Mouse (Mus musculus) T-cell, adult 66 days (primary cell): ENCODE measurements around the gene Fam131a. TPM values are rescaled to one million over a fixed set of nuclear protein-coding genes. Genes with fewer than 3 reads are reported as not detected.

Source experiments
- total RNA-seq, 2 experiments: library from RNA; stranded (reverse); gene quantifications; 3 replicates in 1 of 2; 4 replicates in 1 of 2; pipeline ENCODE4 v1.2.4; 2023

Gene Fam131a
- total RNA-seq, result 1 to 10 TPM; 2.2 to 2.5 TPM

GRCm38 (mm10) chr16:20693111-20693701 is at the start of gene Fam131a:
TSS of gene Fam131a (plus strand) at chr16:20693241.

DNA sequence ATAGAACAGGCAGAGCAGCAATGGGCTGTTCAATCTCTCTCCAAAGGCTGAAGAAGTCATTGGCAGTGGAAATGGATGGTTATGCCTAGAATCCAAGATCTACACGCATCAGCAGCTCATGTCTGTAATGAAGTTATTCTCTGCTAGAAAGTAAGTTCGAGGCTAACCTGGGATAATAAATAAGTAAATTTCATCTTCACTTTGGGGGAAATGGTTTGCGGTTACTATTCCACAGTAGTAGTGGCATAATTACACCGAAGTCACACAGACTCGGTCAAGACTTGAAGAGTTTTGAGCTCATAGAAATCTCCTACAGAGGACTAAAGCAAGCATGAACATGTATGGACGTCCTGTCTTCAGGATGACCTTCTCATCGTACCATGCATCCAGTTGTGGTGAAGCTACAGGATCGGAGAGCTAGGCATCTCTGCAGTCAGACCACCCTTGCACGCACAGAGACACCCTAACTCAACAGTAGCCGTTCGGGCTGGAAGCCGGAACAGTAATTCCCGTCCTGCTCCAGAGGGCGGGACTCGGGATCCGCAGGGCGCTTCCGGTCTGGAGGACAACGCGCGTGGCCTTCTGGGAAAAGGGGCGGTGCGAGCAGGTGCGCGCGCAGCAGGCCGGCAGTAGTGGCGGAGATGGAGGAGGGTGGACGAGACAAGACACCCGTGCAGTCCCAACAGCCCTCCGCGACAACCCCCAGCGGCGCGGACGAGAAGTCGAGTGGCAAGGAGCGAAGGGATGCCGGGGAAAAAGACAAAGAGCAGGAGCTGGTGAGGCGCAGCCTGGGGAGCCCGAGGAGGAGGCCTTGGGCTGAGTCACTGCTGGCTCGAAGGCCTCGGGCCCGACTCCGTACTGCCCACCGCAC is 41.7 kb upstream of the Fam131a start, which contains the start of gene Psmd2:
Psmd2 (plus strand) TSS at position 577 of the 871 bp plus-strand sequence.

GRCm38 (mm10) chr16:20668013-20668412 is 25.0 kb upstream of the Fam131a start, which contains the start of gene Eif4g1:
TSS of gene Eif4g1 (plus strand) at chr16:20668313.

GRCm38 (mm10) chr16:20717181-20717977 is 24.3 kb downstream of the Fam131a start, which contains the start of the genes Polr2h and Clcn2:
TSS of gene Polr2h (plus strand) at chr16:20717665.
TSS of gene Clcn2 (minus strand) at chr16:20717746.

GRCm38 (mm10) chr16:20732925-20733730 is 40.1 kb downstream of the Fam131a start, which contains the start of gene Chrd:
TSS of gene Chrd (plus strand) at chr16:20733127.

GRCm38 (mm10) chr16:20733731-20734730 is 41.0 kb downstream of the Fam131a start, which contains the start of gene Thpo:
TSS of gene Thpo (minus strand) at chr16:20734511.

Other genes starting within 250 kb of the Fam131a start
- 10 to 100 TPM; 50.6 to 52.9 TPM for gene Eif2b5, start 194.4 kb upstream of the Fam131a start, total RNA-seq
- 10 to 100 TPM; 42.8 to 42.9 TPM for gene Dvl3, start 176.3 kb upstream of the Fam131a start, total RNA-seq
- gene Ap2m1, start 157.8 kb upstream of the Fam131a start, total RNA-seq, result 100 to 1,000 TPM; 172 to 203 TPM
- gene Abcf3, start 144.7 kb upstream of the Fam131a start, total RNA-seq, result 100 to 1,000 TPM in 1 of 2 experiments, 10 to 100 TPM in 1; 88.3 to 112 TPM
- gene Vwa5b2, start 103.8 kb upstream of the Fam131a start, total RNA-seq, result under 1 TPM in 1 of 2 experiments, not detected in 1; 0.33 TPM
- 10 to 100 TPM; 10.3 to 11.8 TPM for gene Eef1akmt4, start 81.6 kb upstream of the Fam131a start, total RNA-seq
- not detected for gene Gm49333, start 81.6 kb upstream of the Fam131a start, total RNA-seq
- gene Alg3, start 81.5 kb upstream of the Fam131a start, total RNA-seq, result 10 to 100 TPM; 11.3 to 13.0 TPM
- not detected for gene Camk2n2, start 72.0 kb upstream of the Fam131a start, total RNA-seq
- gene Ece2, start 63.4 kb upstream of the Fam131a start, total RNA-seq, result not detected
- 100 to 1,000 TPM; 116 to 129 TPM for gene Psmd2, start 41.6 kb upstream of the Fam131a start, total RNA-seq
- 100 to 1,000 TPM; 305 to 311 TPM for gene Eif4g1, start 24.9 kb upstream of the Fam131a start, total RNA-seq
- 10 to 100 TPM; 23.6 to 24.4 TPM for gene Polr2h, start 24.4 kb downstream of the Fam131a start, total RNA-seq
- gene Clcn2, start 24.5 kb downstream of the Fam131a start, total RNA-seq, result 1 to 10 TPM; 3.0 to 4.6 TPM
- not detected for gene Chrd, start 39.9 kb downstream of the Fam131a start, total RNA-seq
- gene Thpo, start 41.3 kb downstream of the Fam131a start, total RNA-seq, result not detected